Mouse (Mus musculus): Measurements from ENCODE around the gene Ccsap. TPM values are rescaled to one million over a fixed set of nuclear protein-coding genes. Genes with fewer than 3 reads are reported as not detected.
A peak's percentile ranks its signal among the peaks of the same experiment; 100 is the strongest.

Ccsap gene
- polyA plus RNA-seq, 1 experiment from 2014 or later, result 7.5 TPM

DNA sequence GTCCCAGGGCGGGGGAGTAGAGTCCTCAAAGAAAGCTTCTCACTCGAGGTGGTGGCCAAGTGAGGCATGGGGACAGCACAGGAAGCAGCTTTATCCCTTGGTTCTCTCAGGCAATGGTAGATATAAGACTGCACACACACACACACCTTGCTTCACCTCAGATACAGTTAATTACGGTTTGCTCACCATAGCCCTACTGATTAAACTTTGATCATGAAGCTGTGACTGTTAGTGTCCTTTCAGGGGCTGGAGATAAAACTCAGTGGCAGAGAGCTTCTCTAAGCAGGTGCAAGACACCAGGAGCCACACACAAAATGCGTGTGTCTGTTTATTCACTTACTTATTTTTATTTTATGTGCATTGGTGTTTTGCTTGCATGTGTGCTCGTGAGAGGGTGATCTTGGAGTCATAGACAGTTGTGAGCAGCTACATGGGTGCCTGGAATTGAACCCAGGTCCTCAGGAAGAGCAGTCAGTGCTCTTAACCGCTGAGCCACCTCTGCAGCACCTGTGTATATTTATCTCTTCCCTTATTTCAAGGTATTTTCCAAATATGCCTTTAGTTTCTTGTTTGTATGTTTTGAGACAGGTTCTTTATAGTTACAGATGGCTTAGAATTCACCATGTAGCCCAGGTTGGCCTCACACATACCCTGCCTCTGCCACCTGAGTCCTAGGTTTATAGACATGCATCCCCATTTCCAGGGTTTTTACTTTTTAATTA, 52.0 kb downstream of the Ccsap start:
- peaks cover 26% of the 10 kb centered on the region for H3K4me1 ChIP-seq (ENCODE audit: control insufficient read depth, insufficient read depth, low read length)

DNA sequence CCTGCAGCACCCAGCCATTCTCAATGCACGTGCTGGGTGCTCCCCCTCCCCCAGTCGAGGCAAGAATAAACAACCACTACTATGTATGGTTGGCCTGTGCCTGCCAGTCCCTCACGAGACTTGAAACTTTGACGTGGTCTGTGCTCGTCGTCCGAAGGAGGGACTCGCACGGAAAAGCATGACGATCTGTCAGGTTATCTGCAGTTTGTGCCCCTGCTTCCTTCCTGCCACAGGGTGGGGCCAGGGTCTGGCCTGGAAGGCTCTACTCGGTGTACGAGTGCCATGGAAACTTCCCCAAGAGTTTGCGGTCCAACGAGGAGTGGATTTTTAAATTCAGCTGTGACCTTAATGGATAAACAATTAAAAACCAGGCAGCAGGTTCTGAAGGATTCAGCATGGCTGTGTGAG, 53.0 kb downstream of the Ccsap start:
- peaks cover 26% of the 10 kb centered on the region for H3K4me1 ChIP-seq (ENCODE audit: control insufficient read depth, insufficient read depth, low read length)
- no peaks in the 10 kb centered on the region for H3K27me3 ChIP-seq (ENCODE audit: control insufficient read depth, insufficient read depth, low read length)
- H3K4me3 ChIP-seq (ENCODE audit: low read depth, low read length), result peak overlapping the region; percentile 87
- H3K27ac ChIP-seq (ENCODE audit: low read depth, low read length), result no peak overlapping the region
- peak; percentile 51 for ATAC-seq (ENCODE audit: low FRiP score)
- no peaks in the 10 kb centered on the region for H3K9me3 ChIP-seq (ENCODE audit: control insufficient read depth, low read length)
- peak overlapping the region; percentile 87 for H3K9ac ChIP-seq (ENCODE audit: low read length)
- peak; percentile 85 for DNase-seq (ENCODE audit: low spot score, missing footprints)
- H3K4me2 ChIP-seq, result peak overlapping the region; percentile 81
- 11% methylated on average over 14 of the region's 14 CpGs for WGBS
- no peaks in the 10 kb centered on the region for H3K36me3 ChIP-seq (ENCODE audit: control insufficient read depth, insufficient read depth, low read length)

More for the DNA sequence above, 52.0 kb downstream of the Ccsap start:
- Histone ChIP-seq H3K27me3 (ENCODE audit: control insufficient read depth, insufficient read depth, low read length) (no peaks in the 10 kb centered on the region), H3K9me3 (ENCODE audit: control insufficient read depth, low read length) (no peaks in the 10 kb centered on the region), H3K27ac (ENCODE audit: low read depth, low read length) (no peak overlapping the region), H3K36me3 (ENCODE audit: control insufficient read depth, insufficient read depth, low read length) (no peaks in the 10 kb centered on the region), H3K4me3 (ENCODE audit: low read depth, low read length) (no peak overlapping the region), H3K9ac (ENCODE audit: low read length) (no peak overlapping the region), H3K4me2 (no peak overlapping the region)
- DNase-seq (ENCODE audit: low spot score, missing footprints) (peak; percentile 84), ATAC-seq (ENCODE audit: low FRiP score) (no peak)
- 67% methylated on average over 6 of the region's 6 CpGs for WGBS

DNA sequence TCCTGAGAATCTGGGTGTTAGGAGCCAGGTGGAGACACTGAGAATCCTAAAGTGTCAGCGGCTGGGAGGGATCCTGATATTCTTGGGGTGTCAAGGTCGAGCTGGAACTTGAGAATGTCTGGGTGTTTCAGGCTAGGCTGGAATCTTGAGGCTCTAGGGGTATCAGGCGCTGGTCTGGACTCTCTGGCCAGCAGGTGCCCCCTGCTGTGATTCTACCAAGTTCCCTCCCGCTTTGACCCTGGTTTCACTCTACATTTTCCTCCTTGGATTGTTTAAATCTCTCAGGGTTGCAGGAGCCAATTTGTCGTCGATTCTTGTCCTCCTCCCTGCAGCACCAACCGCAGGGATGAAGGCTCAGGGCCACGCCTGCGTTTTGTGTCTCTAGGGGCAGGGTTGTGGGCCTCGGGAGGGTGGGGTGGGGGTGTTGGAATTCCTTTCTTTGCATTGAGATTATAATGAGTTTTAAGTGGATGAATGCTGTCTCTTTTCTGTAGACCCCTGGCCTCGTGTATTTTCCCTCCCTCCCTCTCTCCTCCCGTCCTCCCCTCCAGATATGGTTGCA, 53.6 kb downstream of the Ccsap start:
- no peak for DNase-seq (ENCODE audit: low spot score, missing footprints)
- H3K9me3 ChIP-seq (ENCODE audit: control insufficient read depth, low read length), result no peaks in the 10 kb centered on the region
- WGBS, result 2% methylated on average over 12 of the region's 12 CpGs
- peak overlapping the region; percentile 50 for H3K27ac ChIP-seq (ENCODE audit: low read depth, low read length)
- peak overlapping the region; percentile 87 for H3K9ac ChIP-seq (ENCODE audit: low read length)
- H3K36me3 ChIP-seq (ENCODE audit: control insufficient read depth, insufficient read depth, low read length), result no peaks in the 10 kb centered on the region
- ATAC-seq (ENCODE audit: low FRiP score), result 0 out of 2 replicates have a peak, but pooled peaks have one; percentile 29
- H3K4me1 ChIP-seq (ENCODE audit: control insufficient read depth, insufficient read depth, low read length), result peaks cover 26% of the 10 kb centered on the region
- H3K4me2 ChIP-seq, result peak overlapping the region; percentile 81
- H3K4me3 ChIP-seq (ENCODE audit: low read depth, low read length), result peak overlapping the region; percentile 87
- no peaks in the 10 kb centered on the region for H3K27me3 ChIP-seq (ENCODE audit: control insufficient read depth, insufficient read depth, low read length)

DNA sequence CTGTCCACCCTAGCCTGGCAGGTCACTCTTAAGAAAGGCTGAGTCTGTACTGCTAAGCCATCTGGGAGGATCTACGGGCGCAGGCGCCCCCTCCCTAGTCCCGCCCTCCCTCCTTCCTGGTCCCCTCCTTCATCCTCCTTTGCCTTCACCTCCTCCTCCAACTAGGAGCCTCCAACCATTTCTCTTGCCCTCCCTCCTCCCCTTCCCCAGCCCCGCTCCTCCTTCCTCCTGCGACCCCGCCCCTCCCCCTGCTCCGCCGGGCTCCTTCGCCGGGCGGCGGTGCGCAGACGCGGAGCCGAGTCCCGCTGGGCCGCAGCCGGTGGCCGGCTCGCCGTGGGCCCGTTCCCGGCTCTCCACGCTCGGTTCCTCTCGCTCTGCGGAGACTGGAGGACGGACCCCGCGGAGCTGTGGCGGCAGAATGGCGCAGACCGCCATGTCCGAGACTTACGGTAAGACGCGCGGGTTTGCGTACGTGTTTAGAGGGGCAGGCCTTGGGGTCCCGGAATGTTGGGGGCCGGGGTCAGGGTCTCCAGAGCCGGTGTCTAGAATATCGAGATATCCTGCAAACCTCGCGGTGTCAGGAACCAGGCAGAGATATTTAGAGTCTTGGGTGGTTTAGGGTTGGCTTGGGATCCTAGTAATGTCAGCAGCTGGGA, 54.2 kb downstream of the Ccsap start, which contains the start of gene Rab4a:
Rab4a (plus strand) TSS at position 268 of the 656 bp plus-strand sequence.
- H3K4me2 ChIP-seq, result peak within 1 kb of the TSS; percentile 81
- peak within 1 kb of the TSS; percentile 50 for H3K27ac ChIP-seq (ENCODE audit: low read depth, low read length)
- no peaks in the 10 kb centered on the region for H3K27me3 ChIP-seq (ENCODE audit: control insufficient read depth, insufficient read depth, low read length)
- peaks cover 26% of the 10 kb centered on the region for H3K4me1 ChIP-seq (ENCODE audit: control insufficient read depth, insufficient read depth, low read length)
- H3K9me3 ChIP-seq (ENCODE audit: control insufficient read depth, low read length), result no peaks in the 10 kb centered on the region
- no peaks in the 10 kb centered on the region for H3K36me3 ChIP-seq (ENCODE audit: control insufficient read depth, insufficient read depth, low read length)
- H3K4me3 ChIP-seq (ENCODE audit: low read depth, low read length), result peak within 1 kb of the TSS; percentile 87
- ATAC-seq (ENCODE audit: low FRiP score) (peak; percentile 90), DNase-seq (ENCODE audit: low spot score, missing footprints) (peak; percentile 99)
- WGBS, result 1% methylated on average over 48 of the region's 48 CpGs
- peak within 1 kb of the TSS; percentile 87 for H3K9ac ChIP-seq (ENCODE audit: low read length)

DNA sequence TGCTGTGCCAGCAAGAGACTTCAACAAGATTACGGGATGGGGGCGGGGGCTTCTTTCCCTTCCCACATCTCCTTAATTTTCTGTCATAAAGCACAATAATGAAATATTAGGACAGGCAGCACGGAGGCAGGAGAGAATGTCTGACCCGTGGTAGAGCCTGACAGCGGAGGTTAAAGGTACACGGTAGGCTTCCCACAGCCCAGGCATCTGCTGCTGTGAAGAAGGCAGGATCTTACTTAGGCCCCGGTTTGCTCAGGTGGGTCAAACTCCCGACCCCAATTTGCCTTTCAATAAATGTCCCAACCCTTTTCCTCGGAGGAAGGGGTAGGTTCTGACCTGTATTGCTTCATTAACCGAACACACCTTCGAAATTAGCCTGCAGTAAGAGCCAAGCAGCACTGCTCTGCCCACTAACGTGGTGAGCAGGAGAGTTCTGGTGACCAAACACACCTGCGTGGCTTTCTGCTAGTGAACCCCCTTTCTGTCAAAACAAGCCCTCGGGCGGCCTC, 54.7 kb downstream of the Ccsap start:
- WGBS, result 15% methylated on average over 15 of the region's 15 CpGs
- Histone ChIP-seq H3K9me3 (ENCODE audit: control insufficient read depth, low read length) (no peaks in the 10 kb centered on the region), H3K4me2 (peak overlapping the region; percentile 81), H3K27ac (ENCODE audit: low read depth, low read length) (peak overlapping the region; percentile 50; the same call in 1 of the 2 replicates), H3K9ac (ENCODE audit: low read length) (peak overlapping the region; percentile 87), H3K4me3 (ENCODE audit: low read depth, low read length) (peak overlapping the region; percentile 87), H3K27me3 (ENCODE audit: control insufficient read depth, insufficient read depth, low read length) (no peaks in the 10 kb centered on the region), H3K4me1 (ENCODE audit: control insufficient read depth, insufficient read depth, low read length) (peaks cover 26% of the 10 kb centered on the region), H3K36me3 (ENCODE audit: control insufficient read depth, insufficient read depth, low read length) (no peaks in the 10 kb centered on the region)
- ATAC-seq (ENCODE audit: low FRiP score) (peak; percentile 16), DNase-seq (ENCODE audit: low spot score, missing footprints) (no peak)

DNA sequence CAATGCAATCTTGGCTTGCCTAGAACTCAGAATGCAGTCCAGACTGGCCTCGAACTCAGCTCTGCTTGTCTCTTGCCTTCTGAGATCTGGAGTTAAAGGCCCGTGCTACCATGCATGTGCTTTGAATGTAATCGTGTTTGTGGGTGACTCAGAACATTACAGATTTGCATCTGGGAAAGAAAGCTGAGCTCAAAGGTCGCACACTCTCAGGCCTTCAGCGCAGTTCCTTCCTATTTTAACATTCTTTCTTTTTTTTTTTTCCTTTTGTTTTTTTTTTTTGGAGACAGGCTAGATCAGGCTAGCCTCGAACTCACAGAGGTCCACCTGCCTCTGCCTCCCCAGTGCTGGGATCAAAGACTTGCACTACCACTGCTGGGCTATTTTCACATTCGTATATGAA, 55.4 kb downstream of the Ccsap start:
- 86% methylated on average over 7 of the region's 7 CpGs for WGBS
- Histone ChIP-seq H3K27ac (ENCODE audit: low read depth, low read length) (no peak overlapping the region), H3K9ac (ENCODE audit: low read length) (no peak overlapping the region), H3K4me2 (no peak overlapping the region), H3K4me1 (ENCODE audit: control insufficient read depth, insufficient read depth, low read length) (peaks cover 26% of the 10 kb centered on the region), H3K9me3 (ENCODE audit: control insufficient read depth, low read length) (no peaks in the 10 kb centered on the region), H3K4me3 (ENCODE audit: low read depth, low read length) (no peak overlapping the region), H3K27me3 (ENCODE audit: control insufficient read depth, insufficient read depth, low read length) (no peaks in the 10 kb centered on the region), H3K36me3 (ENCODE audit: control insufficient read depth, insufficient read depth, low read length) (no peaks in the 10 kb centered on the region)
- ATAC-seq (ENCODE audit: low FRiP score) (no peak), DNase-seq (ENCODE audit: low spot score, missing footprints) (no peak)

DNA sequence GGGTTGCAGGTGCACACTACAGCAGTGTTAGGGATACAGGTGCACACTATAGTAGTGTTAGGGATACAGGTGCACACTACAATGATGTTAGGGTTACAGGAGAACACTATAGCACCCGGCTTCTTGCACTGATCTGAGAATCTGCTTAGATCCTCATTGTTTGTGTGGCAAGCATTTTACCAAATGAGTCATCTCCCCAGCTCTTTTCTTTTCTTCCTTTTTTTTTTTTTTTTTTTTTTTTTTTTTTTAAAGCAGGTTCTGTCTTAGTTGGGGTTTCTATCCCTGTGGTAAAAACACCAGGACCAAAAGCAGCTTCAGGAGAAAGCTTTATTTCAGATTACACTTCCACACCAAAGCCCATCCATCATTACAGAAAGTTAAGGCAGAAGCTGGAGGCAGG, 56.4 kb downstream of the Ccsap start:
- Histone ChIP-seq H3K27ac (ENCODE audit: low read depth, low read length) (no peak overlapping the region), H3K27me3 (ENCODE audit: control insufficient read depth, insufficient read depth, low read length) (no peaks in the 10 kb centered on the region), H3K9ac (ENCODE audit: low read length) (no peak overlapping the region), H3K4me2 (no peak overlapping the region), H3K4me3 (ENCODE audit: low read depth, low read length) (no peak overlapping the region), H3K4me1 (ENCODE audit: control insufficient read depth, insufficient read depth, low read length) (peaks cover 22% of the 10 kb centered on the region), H3K9me3 (ENCODE audit: control insufficient read depth, low read length) (no peaks in the 10 kb centered on the region), H3K36me3 (ENCODE audit: control insufficient read depth, insufficient read depth, low read length) (no peaks in the 10 kb centered on the region)
- ATAC-seq (ENCODE audit: low FRiP score) (no peak), DNase-seq (ENCODE audit: low spot score, missing footprints) (peak; percentile 19)
- WGBS, result 78% methylated on average over 1 of the region's 1 CpGs

DNA sequence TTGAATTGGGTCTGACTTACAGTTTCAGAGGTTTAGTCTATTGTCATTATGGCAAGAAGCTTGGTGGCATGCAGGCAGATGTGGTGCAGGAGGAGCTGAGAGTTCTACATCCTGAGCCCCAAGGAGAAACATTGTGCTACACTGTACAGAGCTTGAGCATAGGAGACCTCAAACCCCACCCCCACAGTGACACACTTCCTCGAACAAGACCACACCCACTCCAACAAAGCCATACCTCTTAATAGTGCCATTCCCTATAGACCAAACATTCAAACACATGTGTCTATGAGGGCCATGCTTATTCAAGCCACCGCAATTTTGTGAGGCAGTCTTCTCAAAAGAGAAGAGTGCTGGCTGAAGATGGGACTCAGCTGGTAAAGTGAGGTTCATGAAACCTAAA, 58.5 kb downstream of the Ccsap start:
- Histone ChIP-seq H3K4me2 (no peak overlapping the region), H3K36me3 (ENCODE audit: control insufficient read depth, insufficient read depth, low read length) (no peaks in the 10 kb centered on the region), H3K27ac (ENCODE audit: low read depth, low read length) (no peak overlapping the region), H3K9ac (ENCODE audit: low read length) (no peak overlapping the region), H3K9me3 (ENCODE audit: control insufficient read depth, low read length) (no peaks in the 10 kb centered on the region), H3K27me3 (ENCODE audit: control insufficient read depth, insufficient read depth, low read length) (no peaks in the 10 kb centered on the region), H3K4me1 (ENCODE audit: control insufficient read depth, insufficient read depth, low read length) (peaks cover 10% of the 10 kb centered on the region), H3K4me3 (ENCODE audit: low read depth, low read length) (no peak overlapping the region)
- DNase-seq (ENCODE audit: low spot score, missing footprints), result no peak
- no peak for ATAC-seq (ENCODE audit: low FRiP score)
- WGBS, result 82% methylated on average over 2 of the region's 2 CpGs

DNA sequence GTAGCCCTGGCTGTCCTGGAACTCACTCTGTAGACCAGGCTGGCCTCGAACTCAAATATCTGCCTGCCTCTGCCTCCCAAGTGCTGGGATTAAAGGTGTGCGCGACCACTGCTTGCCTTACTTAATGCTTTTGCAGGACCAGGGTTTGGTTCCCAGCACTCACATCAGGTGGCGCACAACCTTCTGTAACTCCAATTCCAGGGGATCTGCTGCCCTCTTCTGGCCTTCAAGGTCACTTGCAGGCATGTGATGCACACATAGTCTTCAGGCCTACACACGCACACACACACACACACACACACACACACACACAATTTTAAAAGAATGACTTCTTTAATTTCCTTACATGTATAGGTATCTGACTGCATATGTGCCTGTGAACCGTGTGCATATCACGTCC, 59.1 kb downstream of the Ccsap start:
- WGBS, result 96% methylated on average over 7 of the region's 7 CpGs
- Histone ChIP-seq H3K4me3 (ENCODE audit: low read depth, low read length) (no peak overlapping the region), H3K27ac (ENCODE audit: low read depth, low read length) (no peak overlapping the region), H3K9me3 (ENCODE audit: control insufficient read depth, low read length) (no peaks in the 10 kb centered on the region), H3K4me1 (ENCODE audit: control insufficient read depth, insufficient read depth, low read length) (peaks cover 6% of the 10 kb centered on the region), H3K27me3 (ENCODE audit: control insufficient read depth, insufficient read depth, low read length) (no peaks in the 10 kb centered on the region), H3K36me3 (ENCODE audit: control insufficient read depth, insufficient read depth, low read length) (no peaks in the 10 kb centered on the region), H3K4me2 (no peak overlapping the region), H3K9ac (ENCODE audit: low read length) (no peak overlapping the region)
- ATAC-seq (ENCODE audit: low FRiP score) (no peak), DNase-seq (ENCODE audit: low spot score, missing footprints) (no peak)
